Mouse (Mus musculus) frontal cortex, postnatal 36 days (tissue): ENCODE measurements at regions not wholly inside any gene's neighbourhood (a gene's known extent, or its start where the extent isn't known, plus 50 kb on each side); places are given as distances from the start of the nearest gene placed in this dataset.

Source experiments
- DNase-seq, 2 experiments: peaks; one replicate each; pipeline ENCODE4 v3.0.0; 2022; ENCODE audit warnings: low spot score in 2 of 2

DNA sequence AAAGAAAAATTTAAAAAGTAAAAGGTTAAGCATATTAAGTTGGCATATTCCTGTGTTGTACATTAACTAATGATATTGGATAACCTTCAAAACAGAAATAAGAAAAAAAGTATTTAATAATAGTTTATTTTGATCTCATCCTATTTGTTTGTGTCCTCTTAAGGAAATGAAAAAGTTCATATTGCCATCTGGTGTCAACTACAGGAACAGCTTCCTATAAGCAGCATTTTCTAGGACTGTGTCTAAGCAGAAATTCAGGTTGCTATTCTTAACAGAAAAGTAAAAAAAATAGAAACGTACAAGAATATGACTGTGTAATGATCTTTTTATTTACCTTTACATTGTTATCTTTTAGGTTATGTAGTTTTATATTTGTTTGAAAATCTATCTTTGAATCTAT lies 313.4 kb upstream of the G6pd2 start:
- no peak for DNase-seq

DNA sequence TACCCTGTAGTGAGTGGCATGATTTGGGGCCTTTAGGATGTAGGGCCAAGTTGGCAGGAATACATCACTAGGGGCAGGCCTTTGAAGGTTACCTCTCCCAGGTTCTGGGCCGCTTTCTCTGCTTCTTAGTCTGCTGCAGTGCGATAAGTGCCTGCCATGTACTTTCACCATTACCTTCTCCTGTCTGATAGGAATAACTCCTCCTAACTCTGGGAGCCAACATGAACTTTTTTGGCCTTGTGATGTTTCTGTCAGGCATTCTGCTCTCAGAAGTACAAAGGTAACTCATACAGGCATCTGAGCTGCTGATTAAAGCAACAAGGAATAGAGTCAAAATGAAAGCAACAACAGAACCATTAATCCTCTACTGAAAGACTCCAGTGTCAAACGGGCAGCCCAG lies 301.2 kb upstream of the G6pd2 start:
- no peak for DNase-seq

DNA sequence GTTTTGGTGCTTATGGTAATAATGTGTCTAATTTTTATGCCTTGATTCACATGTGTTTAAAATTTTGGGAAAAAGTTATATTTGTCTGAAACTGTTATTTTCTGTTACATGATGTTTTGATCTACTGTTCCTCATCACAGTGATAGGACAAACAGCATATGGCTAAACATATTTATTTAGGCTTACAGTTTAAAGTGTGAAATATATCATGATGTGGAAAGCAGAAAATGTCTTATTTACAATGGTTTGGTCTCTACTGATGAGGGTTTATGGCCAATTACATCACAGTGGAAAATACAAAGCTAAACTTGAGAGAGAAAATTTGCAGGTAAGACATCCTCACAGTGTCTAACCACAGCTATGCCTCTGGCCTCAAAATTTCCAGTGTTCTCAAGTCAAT lies 268.1 kb upstream of the G6pd2 start:
- DNase-seq: no peak

DNA sequence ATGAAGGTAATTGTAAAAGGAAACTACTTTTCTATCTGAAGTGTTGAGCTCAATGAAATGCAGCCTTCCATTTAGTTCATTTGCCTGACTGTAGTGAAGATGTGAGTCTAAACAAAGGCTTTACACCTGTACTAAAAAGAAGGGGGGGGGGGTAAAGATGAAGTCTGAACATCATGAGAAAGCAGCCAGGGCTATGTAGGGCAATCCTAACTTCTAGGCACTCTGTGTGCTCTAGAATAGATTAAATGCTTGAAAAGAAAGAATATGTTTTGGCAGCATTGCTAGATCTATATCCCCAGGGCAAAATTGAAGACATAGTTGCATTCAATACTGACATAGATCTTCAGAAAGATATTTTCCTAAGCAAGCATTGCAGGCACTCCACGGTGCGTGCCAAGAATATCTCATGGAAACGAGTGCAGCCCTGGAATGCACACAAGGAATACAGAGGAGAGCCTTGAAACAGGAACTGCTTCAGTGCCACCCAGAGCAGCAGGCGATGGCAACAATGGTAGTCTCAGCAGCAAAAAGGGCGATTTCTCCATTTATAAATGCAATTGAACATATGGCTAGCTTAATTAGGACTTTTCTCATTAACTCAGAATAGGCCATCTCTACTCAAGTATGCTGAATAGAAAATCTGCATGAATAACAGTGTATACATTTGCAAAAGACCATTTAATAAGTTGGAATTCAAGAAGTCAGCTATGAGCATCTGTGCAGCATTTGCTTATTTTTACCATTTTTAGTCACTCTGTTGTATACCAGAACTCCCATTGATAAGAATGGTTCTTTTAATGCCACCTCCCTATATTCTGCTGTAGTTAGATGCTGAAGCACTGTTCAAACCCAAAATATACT lies 261.8 kb upstream of the G6pd2 start:
- peak; percentile 12 to 15 for DNase-seq

DNA sequence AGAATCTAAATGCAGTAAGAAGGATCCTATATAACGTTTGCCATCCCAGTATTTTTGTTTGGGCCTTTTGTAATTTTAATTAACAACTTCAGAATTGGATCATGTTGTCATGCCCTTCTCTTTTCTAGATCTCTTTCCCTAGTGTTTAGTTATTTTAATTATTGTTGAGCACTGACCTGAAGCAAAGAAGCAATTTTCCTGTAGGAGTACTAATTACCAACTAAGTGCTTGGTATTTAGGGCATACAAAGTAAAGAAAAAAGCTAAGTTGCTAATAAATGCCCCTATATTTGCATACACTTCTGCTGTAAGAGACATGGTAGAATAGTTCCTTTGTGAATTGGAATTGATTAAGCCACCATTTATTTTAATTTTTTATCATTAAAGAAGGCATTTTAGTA lies 255.1 kb upstream of the G6pd2 start:
- no peak for DNase-seq
